In the genomic region with DNA sequence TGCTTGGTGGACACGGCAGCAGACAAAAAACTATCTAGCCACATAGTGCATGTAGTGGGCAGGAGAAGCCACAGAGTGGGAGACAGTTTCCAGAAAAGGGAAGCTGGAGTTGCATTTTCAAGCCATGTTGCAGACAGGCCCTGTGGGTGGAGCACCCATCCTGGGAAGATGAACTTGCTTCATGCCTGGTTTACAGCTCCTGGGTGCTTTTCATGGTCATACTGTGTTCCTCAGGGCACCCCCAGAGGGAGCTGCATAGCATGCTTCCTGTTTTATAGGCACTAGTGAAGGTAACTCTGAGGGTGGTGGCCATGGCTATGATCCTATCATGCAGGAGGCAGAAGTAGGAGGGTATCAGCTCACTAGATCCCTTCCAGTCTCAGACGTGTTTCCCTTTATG, we compare ENCODE assay signal across 16 mouse cellular contexts. TPM values are rescaled to one million over a fixed set of nuclear protein-coding genes. Genes with fewer than 3 reads are reported as not detected.
A peak's percentile ranks its signal among the peaks of the same experiment; 100 is the strongest.
DNase-seq lines count a peak whose midpoint lies in the region; ATAC-seq lines count a peak whose summit lies in the region.
"Had no signal": no experiment of that assay in that cellular context is flagged by ENCODE, and none has a peak within 500 bp of the region (broad histone marks: within the 10 kb centered on the region; RNA-seq: fewer than 3 reads in every experiment).

No protein-coding gene starts in this region.

- no peaks in the 10 kb centered on the region for H3K4me1 ChIP-seq in liver, embryonic 12.5 days
- H3K4me1 ChIP-seq in embryonic facial prominence, embryonic 10.5 days: no peaks in the 10 kb centered on the region
- H3K4me1 ChIP-seq: embryonic facial prominence, embryonic 15.5 days; hindbrain, embryonic 12.5 days; megakaryocyte, embryonic 14.5 days had no signal

- DNase-seq in liver: peak; percentile 6
- peak; percentile 65 for DNase-seq in lung, postnatal 36 days
- DNase-seq in thymus, postnatal 14 days: peak; percentile 42
- no peak for DNase-seq in cerebellum, adult 11-12 months
- no peak for DNase-seq in left cerebral cortex, adult 8-10 months (ENCODE audit: low spot score in 2 of 2)
- DNase-seq in embryonic facial prominence, embryonic 10.5 days (ENCODE audit: low spot score): no peak
- DNase-seq: adrenal gland, adult 8-10 months; cerebellum, adult 8-10 months; kidney, postnatal 36 days had no signal

- H3K27me3 ChIP-seq in liver, embryonic 12.5 days (replicated peaks): no peaks in the 10 kb centered on the region
- H3K27me3 ChIP-seq in embryonic facial prominence, embryonic 10.5 days (replicated peaks; ENCODE audit: low read depth, poor library complexity, severe bottlenecking): no peaks in the 10 kb centered on the region
- H3K27me3 ChIP-seq: embryonic facial prominence, embryonic 15.5 days; hindbrain, embryonic 12.5 days had no signal

- no peak for ATAC-seq in liver, embryonic 12.5 days
- ATAC-seq in common myeloid progenitor, adult 5-6 weeks (replicated peaks; ENCODE audit: low read depth, poor library complexity, severe bottlenecking): peak; percentile 84
- ATAC-seq: forebrain, embryonic 16.5 days had no signal

- 30% methylated on average over 2 of the region's 2 CpGs for WGBS in liver, embryonic 12.5 days (ENCODE audit: insufficient replicate concordance)
- WGBS in embryonic facial prominence, embryonic 10.5 days: 80% methylated on average over 2 of the region's 2 CpGs

- no peak overlapping the region for H3K4me2 ChIP-seq in liver, embryonic 12.5 days
- H3K4me2 ChIP-seq: embryonic facial prominence, embryonic 15.5 days; hindbrain, embryonic 12.5 days had no signal

- H3K36me3 ChIP-seq in liver, embryonic 12.5 days: no peaks in the 10 kb centered on the region
- H3K36me3 ChIP-seq in embryonic facial prominence, embryonic 10.5 days (replicated peaks): no peaks in the 10 kb centered on the region
- H3K36me3 ChIP-seq: embryonic facial prominence, embryonic 15.5 days; hindbrain, embryonic 12.5 days had no signal

- no peak overlapping the region for H3K4me3 ChIP-seq in liver, embryonic 12.5 days
- H3K4me3 ChIP-seq in embryonic facial prominence, embryonic 10.5 days: no peak overlapping the region
- H3K4me3 ChIP-seq: embryonic facial prominence, embryonic 15.5 days; hindbrain, embryonic 12.5 days; megakaryocyte, embryonic 14.5 days; myocyte had no signal

- no peak overlapping the region for H3K9ac ChIP-seq in liver, embryonic 12.5 days
- H3K9ac ChIP-seq: embryonic facial prominence, embryonic 15.5 days; hindbrain, embryonic 12.5 days had no signal

- H3K9me3 ChIP-seq in liver, embryonic 12.5 days (replicated peaks): no peaks in the 10 kb centered on the region
- H3K9me3 ChIP-seq in embryonic facial prominence, embryonic 10.5 days: no peaks in the 10 kb centered on the region
- H3K9me3 ChIP-seq: embryonic facial prominence, embryonic 15.5 days; hindbrain, embryonic 12.5 days; megakaryocyte, embryonic 14.5 days had no signal

- no peak overlapping the region for H3K27ac ChIP-seq in liver, embryonic 12.5 days
- no peak overlapping the region for H3K27ac ChIP-seq in embryonic facial prominence, embryonic 10.5 days (replicated peaks)
- H3K27ac ChIP-seq: embryonic facial prominence, embryonic 15.5 days; hindbrain, embryonic 12.5 days had no signal

RNA-seq across cellular contexts. Expression of gene Uqcrfs1, which starts 37.4 kb away (rescaled TPM):
- 200 and 202 TPM in 2 replicates for polyA plus RNA-seq in liver, embryonic 12.5 days (2016; fragmentation: Nextera tagmentation; extraction: Ambion mirVana)
- 92.1 and 118 TPM in 2 replicates for total RNA-seq in common myeloid progenitor, adult 5-6 weeks (2017)
- total RNA-seq in left cerebral cortex, adult 8-10 months (2022): 100 to 1,000 TPM; 133 to 145 (median 137) TPM
- 235 and 239 TPM in 2 replicates for polyA plus RNA-seq in embryonic facial prominence, embryonic 10.5 days (2016; fragmentation: Nextera tagmentation; extraction: Ambion mirVana)

Comparison
In these comparisons a context has a peak if more than half of its experiments do, and no peak if none do; other contexts are left out.
1. DNase-seq: peak in liver (single experiment), lung, postnatal 36 days (single experiment) and thymus, postnatal 14 days (single experiment); none in cerebellum, adult 11-12 months (single experiment), left cerebral cortex, adult 8-10 months (0 of 2) and embryonic facial prominence, embryonic 10.5 days (single experiment).